9 mouse cellular contexts compared by ENCODE assay signal in the genomic region with DNA sequence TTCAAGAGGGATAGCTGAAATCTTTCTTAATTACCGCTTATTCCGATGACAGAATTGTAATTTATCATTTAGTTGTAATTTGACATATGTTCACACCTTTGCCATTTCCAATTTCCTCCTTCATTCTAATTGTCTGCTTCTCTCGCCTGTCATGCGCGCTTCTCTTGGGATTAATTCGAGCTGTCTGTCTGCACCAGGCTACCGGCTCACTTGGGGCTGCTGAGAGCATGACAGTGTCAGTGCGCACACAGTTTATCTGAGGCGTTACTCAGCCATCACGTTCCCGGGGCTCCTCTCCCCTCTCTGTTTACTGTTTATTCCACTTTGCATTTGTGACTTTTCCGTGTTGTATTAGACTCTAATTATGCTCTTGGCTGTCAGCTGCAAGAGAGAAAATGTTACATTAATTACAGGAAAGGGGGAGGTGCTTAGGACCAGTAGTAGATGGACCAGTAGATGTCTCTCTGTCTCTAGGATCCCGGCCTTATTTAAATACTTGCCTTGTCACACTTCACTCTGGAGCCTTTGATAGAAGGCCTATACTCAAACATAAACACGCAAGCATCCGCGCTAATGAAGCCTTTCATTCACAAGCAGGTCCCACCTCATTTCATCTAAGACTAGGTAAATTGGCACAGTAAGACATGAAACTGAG.
DNase-seq lines count a peak whose midpoint lies in the region; ATAC-seq lines count a peak whose summit lies in the region.
"Had no signal": no experiment of that assay in that cellular context is flagged by ENCODE, and none has a peak within 500 bp of the region (broad histone marks: within the 10 kb centered on the region; RNA-seq: fewer than 3 reads in every experiment).

No protein-coding gene starts in this region.

- no peaks in the 10 kb centered on the region for H3K27me3 ChIP-seq in heart, embryonic 10.5 days (ENCODE audit: insufficient read depth, poor library complexity, severe bottlenecking)

- peaks cover 3% of the 10 kb centered on the region; the same call in 1 of the 2 replicates for H3K4me1 ChIP-seq in heart, embryonic 10.5 days

- H3K9me3 ChIP-seq in heart, embryonic 10.5 days: no peaks in the 10 kb centered on the region

- no peak for ATAC-seq in CD4-positive, CD25-positive, alpha-beta regulatory T cell, adult 4 months

- peak overlapping the region; percentile 40; the same call in 1 of the 2 replicates for H3K4me3 ChIP-seq in heart, embryonic 10.5 days
- H3K4me3 ChIP-seq: erythroblast, embryonic 14.5 days had no signal

- no peak for DNase-seq in heart, embryonic 10.5 days (ENCODE audit: low spot score)
- DNase-seq in heart, postnatal 36 days: no peak
- peak; percentile 12 for DNase-seq in brain, embryonic 18.5 days (ENCODE audit: low read depth, low spot score)
- peak; percentile 11 to 16 for DNase-seq in frontal cortex, postnatal 36 days (ENCODE audit: low spot score in 2 of 2)
- peak; percentile 3 for DNase-seq in left cerebral cortex, postnatal 4 days
- peak; percentile 17 for DNase-seq in right cerebral cortex, postnatal 4 days
- DNase-seq in urinary bladder, postnatal 36 days (ENCODE audit: low spot score in 2 of 2): no peak

- H3K27ac ChIP-seq in heart, embryonic 10.5 days: no peak overlapping the region

- WGBS in heart, embryonic 10.5 days: 45% methylated on average over 16 of the region's 16 CpGs

- intact Hi-C loops in heart, postnatal 36 days (cut with DNase I): loop anchor here (10.0 kb wide), 1 partner anchor 293 kb away; no protein-coding TSS in a partner anchor
- intact Hi-C loops in left cerebral cortex, postnatal 4 days (cut with DNase I): no loop called here

- no peaks in the 10 kb centered on the region for H3K36me3 ChIP-seq in heart, embryonic 10.5 days

Comparison
In these comparisons a context has a peak if more than half of its experiments do, and no peak if none do; other contexts are left out.
1. DNase-seq: peak in brain, embryonic 18.5 days (single experiment), frontal cortex, postnatal 36 days (2 of 2), left cerebral cortex, postnatal 4 days (single experiment) and right cerebral cortex, postnatal 4 days (single experiment); none in heart, embryonic 10.5 days (single experiment), heart, postnatal 36 days (0 of 2) and urinary bladder, postnatal 36 days (0 of 2).